Mouse (Mus musculus) erythroid progenitor cell, adult 5-6 weeks (primary cell): ENCODE results near the gene Slc29a1. TPM values are rescaled to one million over a fixed set of nuclear protein-coding genes. Genes with fewer than 3 reads are reported as not detected.
A peak's percentile ranks its signal among the peaks of the same experiment; 100 is the strongest.

Experiments used
- ATAC-seq: replicated peaks from 2 replicates; pipeline ENCODE4 v1.8.0; 2016; ENCODE audit warnings: moderate number of reproducible peaks, mild to moderate bottlenecking, moderate TSS enrichment, inconsistent platforms; ENCODE audit not compliant: poor library complexity, low FRiP score, severe bottlenecking
- total RNA-seq, 2 experiments: library from RNA; stranded (forward) in 1 of 2; stranded (reverse) in 1 of 2; fragments of 150-400 nt in 1 of 2; fragments of 186-747, 209-891 nt in 1 of 2; gene quantifications; 2 replicates each; pipeline versions ENCODE4 v1.2.3 to v1.2.4; 2015 to 2017; ENCODE audit warnings: low replicate concordance in 2 of 2

The Slc29a1 gene
- total RNA-seq, 2 experiments from 2014 or later = 101 to 151 TPM

DNA sequence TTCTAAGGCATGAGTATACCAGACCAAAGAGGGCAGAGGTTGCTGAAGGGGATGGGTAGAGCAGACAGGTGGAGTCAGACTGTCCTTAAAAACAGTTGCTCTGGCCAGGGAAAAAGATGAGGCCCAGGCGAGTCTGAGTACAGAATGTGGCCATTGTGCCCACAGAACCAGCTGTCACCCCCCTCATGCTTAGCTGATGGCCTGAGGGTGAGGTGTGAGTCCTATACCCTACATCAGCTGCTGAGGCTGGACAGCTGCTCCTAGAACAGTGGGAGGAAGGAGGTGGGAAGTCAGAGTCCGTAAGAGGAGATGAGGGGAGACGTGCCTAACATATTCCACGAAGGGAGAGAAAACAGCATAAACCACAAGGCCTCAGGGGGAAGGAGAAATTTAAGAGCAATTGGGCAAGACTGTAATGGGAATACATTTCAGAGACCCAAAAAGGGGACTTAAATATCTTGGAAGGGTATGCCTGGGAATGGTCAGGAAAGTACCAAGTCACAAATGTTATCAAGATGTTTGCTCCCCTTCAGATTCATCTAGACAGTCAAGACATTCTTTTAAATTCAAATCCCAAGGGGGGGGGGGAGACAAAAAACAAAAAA lies 16.7 kb upstream of the Slc29a1 start:
- no peak for ATAC-seq

DNA sequence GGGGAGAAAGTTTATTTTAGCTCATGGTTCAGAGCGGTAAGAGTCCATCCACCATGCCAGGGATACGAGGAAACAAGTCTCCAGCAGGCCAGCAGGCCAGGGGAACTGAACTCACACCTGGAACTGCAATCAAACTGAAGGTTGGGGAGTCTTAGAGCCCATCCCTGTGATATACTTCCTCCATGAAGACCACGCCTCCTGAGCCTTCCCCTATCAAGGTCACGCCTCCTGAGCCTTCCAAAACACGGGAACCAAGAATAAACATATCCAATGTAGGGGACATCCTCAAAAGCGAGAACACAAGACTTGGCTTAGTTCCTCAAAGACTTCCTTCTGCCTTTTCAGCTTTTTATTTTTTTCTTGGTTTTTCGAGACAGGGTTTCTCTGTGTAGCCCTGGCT lies 13.5 kb upstream of the Slc29a1 start:
- ATAC-seq = no peak

GRCm38 (mm10) chr17:45612008-45612407 lies 12.6 kb upstream of the Slc29a1 start:
- no peak for ATAC-seq

DNA sequence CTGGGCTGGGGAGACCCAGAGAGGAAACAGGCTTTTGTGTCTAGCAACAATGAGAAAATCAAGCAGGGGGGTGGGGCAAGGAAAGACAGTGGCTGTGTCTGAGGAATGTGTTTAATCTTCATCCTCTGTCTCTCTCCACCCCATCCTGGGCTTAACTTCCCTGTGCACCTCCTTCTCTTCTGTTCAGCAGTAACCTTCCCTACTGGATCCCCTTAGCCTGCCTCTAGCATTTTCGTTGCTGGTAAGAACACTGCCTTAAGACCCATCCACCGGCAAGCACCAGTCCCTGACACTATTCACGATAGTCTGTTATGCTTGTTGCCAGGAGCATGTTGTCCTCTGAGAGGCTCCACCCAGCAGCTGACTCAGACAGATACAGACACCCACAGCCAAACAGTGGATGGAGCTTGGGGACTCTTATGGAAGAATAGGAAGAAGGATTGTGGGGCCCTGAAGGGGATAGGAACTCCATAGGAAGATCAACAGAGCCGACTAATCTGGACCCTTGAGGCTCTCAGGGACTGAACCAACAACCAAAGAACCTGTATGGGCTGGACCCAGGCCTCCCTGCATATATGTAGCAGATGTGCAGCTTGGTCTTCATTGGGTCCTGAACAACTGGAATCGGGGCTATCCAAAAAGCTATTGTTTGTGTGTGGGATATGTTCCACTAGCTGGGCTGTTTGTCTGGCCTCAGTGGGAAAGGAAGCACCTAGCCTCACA lies 10.9 kb upstream of the Slc29a1 start:
- no peak for ATAC-seq

GRCm38 (mm10) chr17:45608396-45608795 lies 9.0 kb upstream of the Slc29a1 start:
- no peak for ATAC-seq

GRCm38 (mm10) chr17:45606992-45607879 lies 7.8 kb upstream of the Slc29a1 start:
- ATAC-seq = no peak

- no peak for ATAC-seq
Measured at GRCm38 (mm10) chr17:45602984-45603383, 3.6 kb upstream of the Slc29a1 start.

DNA sequence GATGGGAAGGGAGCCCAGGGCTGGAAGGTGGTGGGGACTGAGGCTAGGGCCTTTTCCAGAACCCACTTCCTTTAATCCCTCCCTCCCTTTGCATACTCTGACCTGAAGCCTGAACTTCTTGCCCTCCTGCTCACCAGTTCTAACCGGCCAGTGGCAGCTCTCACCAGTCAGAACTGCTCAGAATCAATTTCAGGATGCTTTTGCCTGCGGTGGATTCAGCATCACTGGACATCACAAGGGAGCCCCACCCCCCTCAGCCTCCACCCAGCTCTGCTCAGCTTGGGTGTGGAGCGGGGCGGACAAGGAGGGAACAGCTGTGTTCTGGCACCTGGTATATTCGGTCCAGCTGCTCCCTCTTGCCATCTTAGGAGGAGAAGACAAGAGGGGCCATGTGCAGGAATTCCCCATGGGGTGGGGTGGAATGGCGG lies 2.5 kb upstream of the Slc29a1 start, which contains the start of gene Mymx:
Mymx (minus strand) TSS at position 226 of the 428 bp plus-strand sequence.
- no peak for ATAC-seq

DNA sequence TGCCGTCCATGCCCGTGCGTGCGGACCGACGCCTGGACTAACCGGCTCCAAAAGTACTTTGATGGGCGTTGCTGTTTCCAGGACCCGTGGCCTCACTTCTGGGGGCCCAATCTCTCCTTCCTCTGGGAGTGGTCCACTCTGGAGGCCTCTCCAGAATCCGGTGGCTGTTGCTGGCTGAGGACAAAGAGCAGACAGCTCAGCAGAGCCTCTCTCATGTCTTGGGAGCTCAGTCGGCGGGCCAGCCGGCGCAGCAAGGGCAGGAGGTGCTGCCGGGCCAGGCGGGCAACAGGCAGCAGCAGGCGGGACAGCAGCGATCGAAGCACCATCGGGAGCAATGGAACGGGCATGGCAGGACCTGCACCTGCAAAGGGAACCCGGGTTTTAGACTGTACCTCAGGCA lies 1.9 kb upstream of the Slc29a1 start:
- no peak for ATAC-seq

GRCm38 (mm10) chr17:45600267-45600666 lies 861 bp upstream of the Slc29a1 start:
- ATAC-seq = no peak

DNA sequence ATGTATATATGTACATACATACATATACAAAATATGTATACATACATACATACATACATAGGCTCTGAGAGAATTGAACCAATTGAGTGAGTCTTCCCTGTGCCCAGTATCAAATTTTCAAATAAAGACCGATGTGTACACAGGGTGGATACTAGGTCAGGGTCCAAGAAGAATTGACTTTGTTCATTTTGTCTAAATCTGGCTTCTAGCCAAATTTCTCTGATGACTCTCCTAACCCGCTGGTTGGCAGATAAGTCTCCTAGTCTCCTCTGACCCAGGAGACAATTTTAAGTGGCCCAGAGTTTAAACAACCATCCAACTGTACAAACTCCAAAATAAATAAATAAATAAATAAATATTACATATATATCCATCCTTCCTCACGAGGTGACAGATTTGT lies 515 bp downstream of the Slc29a1 start:
- no peak for ATAC-seq

GRCm38 (mm10) chr17:45598376-45598775 lies 1.0 kb downstream of the Slc29a1 start:
- ATAC-seq = no peak

- no peak for ATAC-seq
Measured at GRCm38 (mm10) chr17:45597787-45598186, 1.6 kb downstream of the Slc29a1 start.

- peak; percentile 56 for ATAC-seq
Measured at GRCm38 (mm10) chr17:45596631-45597396, 2.6 kb downstream of the Slc29a1 start.

DNA sequence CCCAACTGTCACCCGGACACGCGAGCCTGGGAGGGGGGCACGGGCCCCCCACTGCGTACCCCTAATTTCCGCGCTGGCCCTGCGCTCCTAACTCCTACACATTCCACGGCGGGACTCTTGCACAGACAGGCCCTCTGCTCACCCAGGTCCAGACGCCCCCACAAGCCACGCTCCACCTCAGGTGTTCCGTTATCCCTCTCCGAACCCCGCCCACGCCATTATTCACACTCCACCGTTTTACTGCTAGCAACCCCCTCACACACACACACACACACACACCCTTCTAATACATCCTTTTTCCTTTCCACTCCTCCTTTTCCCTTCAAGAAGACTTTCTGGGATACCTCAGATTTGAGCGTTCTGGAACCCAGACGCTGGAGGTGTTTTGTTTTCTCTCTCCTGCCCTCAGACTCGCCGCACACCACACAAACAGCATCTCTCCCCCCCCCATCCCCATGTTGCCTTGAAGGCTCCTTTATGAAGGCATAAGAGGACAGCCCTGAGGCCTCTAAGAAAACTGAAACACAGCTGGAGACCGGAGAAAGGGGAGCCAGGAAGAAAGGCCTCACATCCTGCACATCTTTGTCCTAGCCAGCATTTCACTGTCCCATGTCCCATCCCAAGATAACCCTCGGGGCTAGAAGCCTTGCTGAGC lies 3.5 kb downstream of the Slc29a1 start:
- ATAC-seq = no peak

DNA sequence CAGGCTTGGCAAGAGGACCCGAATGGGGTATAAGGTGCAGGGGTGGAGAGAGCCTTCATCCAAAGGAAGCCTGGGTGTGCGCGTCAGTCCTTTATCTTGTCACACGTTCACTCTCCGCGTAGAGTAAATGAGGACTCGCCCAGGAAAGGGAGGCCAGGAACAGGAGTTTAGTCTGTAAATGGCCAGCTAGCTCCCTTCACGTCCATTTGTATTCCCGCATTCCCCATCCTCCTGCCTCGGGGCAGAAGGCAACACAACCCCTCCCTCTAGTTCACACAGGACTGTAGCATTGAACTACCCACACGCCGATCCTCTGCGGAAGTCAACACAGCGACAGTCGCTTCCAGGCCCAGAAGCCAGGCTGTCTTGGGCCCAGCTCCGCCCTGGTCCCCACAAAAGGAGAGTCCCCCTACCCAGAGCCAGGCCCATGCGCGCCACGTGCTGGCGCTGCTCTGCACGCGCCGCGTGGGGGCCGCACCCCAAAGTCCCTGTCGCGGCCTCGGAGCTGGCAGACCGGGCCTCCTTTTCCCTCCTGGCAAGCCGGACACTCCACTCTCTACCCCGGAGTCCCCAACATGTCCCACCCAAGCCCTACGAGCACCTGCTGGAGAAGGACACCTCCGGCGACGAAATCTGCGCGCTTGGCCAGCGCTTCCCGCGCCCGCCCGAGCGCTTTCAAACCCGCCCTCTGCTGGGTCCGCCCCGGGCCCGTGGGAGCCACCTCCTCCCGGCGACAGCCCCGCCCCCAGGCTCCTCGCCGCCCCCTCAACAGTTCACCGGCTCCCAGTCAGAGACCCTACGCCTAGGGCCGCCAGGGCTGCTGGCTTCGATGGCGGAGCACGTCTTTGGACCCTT lies 4.3 kb downstream of the Slc29a1 start:
- ATAC-seq = peak; percentile 61

- ATAC-seq = no peak
Measured at GRCm38 (mm10) chr17:45594195-45594594, 5.2 kb downstream of the Slc29a1 start.

DNA sequence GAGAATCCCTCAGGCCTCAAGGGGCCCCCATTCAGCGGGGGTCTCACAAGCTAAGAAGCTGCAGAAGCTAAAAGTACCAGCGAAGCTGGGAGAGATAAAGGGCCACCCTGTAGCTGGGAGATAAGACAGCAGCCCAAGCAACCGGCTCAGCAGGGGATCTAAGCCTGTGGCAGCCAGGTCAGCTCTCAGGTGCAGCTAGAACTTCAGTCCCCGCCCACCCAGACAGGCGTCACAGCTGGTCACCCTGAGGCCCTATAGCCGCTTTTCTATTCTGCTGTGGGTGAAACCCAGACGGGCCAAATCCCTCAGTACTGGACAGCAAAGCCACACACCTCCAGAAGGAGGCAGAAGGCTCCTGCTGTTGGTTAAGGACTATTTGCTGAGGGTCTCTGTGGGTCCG lies 5.9 kb downstream of the Slc29a1 start:
- peak; percentile 70 for ATAC-seq
